Mouse (Mus musculus) thymus, postnatal 25 days (tissue): Measurements from ENCODE around the gene Ibsp.
A peak's percentile ranks its signal among the peaks of the same experiment; 100 is the strongest.

Source experiments
- DNase-seq: peaks from one replicate; pipeline ENCODE4 v3.0.0; 2022

Gene Ibsp

DNA sequence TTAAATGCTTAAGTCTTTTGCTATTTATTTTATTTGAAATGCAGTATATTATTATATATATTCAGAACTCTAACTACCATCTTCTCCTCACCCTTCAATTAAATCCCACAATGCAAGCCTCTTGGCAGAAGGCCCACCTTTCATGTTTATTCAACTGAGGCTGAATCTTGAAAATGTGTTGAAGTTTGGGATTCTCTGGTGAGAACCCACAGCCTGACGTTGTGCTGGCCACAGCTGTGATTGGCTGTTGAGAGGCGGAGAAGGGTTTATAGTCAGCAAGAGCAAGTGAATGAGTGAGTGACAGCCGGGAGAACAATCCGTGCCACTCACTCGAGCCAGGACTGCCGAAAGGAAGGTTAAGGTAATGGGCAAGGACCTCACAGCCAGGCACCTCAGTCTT lies at the start of gene Ibsp:
Gene Ibsp, plus strand, starts transcription at position 178 of the 400 bp plus-strand sequence.
- DNase-seq, result no peak

DNA sequence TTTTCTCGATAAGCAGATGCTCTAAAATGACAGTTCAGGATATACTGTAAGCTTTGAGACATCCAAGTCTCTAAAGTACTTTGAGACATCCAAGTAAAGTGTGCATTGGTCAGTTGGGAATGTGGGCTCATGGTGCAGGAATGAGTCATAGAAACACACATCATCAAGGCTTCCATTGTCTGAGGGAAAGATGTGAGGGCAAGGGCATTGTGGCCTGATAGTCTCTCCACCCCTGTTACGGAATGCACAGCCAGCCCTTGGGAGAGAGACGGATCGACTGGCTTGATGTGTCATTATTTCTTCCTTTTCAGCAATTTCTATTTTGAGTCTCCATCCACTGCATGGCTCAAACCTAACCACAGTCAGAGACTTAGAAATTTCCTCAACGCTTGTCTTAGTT lies 47.2 kb upstream of the Ibsp start:
- DNase-seq, result no peak

DNA sequence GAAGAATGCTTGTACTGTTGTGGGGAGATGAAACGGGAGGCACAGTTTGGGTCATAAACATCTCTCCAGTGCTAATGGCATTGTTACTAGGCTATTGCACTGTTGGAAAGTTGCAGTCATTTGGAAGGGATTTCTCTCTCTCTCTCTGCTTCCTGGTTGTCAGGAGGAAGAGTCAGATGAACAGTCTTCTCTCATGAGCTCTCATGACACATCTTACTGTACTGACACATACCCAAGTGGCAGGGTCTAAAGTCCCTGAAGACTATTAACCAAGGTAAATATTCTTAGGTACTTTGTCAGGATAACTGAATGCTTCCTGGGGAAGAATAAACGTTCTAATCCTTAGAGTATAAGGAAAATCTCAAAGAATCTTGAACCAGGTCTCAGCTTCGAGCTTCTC lies 42.4 kb upstream of the Ibsp start:
- no peak for DNase-seq

DNA sequence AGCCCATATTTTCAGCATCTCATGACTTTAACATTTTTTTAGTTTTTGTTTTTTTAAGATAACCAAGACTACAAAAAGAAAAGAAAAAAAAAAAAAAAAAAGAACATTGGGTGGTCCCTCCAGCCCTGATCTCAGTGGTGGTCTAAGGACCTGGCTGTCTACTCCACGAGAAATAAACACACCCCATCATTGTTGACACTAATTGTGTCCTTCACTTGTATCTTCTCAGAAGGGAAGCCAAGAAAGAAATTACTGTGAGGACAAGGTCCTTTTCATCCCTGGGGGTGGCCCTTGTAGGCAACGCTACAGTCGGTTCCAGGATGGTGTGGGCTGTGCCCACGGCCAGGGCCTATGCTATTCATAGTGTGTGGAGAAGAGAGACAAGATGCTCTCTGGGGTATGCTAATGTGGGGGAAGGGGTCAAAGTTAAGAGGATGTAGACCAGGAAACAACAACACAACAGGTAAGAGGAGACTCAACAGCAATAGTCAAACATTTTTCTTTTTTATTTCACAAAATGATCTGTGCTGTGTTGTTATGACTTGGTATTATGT lies 37.0 kb upstream of the Ibsp start:
- no peak for DNase-seq

DNA sequence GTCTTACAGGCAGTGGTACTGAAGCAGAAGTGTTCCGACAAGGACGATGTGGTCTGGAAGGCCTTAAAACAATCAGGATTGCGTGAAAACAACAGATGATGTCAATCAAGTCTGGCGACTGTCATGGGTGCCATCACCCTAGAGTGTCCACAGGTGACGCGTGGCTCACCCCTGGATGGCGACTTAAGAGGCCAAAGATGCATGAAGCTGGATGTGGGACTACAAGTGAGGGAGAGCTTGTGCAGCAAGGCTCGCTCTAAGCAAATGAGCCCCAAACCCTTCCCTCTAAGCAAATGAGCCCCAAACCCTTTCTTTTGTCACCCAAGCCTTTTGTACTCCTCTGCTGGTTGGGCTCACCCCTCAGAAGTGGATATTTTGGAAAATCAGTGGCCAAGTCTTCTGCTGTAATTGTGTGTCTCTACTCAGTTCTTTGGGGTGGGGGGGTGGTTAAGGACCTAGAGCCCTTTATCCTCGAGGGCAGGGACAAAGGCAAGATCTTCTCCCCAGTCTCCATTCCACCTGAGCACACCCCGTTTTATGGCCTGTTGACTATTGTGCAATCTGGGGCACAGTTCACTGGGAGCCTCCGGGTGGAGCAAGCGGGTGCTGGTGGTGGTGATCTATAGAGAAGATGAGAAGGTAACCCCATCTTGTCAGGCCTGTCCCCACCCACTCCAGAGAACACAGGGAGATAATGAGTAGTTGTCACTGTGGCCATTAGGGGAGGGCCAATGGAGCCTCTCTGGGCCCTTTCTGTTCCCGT lies 35.8 kb upstream of the Ibsp start:
- no peak for DNase-seq

DNA sequence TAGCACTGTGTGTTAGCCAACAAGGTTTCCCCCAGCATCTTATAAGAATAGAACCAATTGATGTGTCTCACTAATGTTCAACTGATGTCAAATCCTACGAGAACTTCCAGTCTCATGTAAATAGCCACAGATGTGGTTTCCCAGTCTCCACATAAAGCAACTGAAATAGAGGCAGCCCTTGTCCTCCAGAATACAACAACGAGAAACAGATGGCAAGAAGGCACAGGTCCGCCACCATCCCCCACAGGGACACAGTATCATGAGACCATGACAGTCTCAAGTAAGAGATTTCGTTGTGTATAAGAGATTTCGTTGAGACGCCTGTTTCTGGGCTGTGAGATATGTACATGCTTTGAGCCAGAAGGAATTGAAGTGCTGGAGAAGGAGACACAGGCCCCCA lies 4.8 kb upstream of the Ibsp start:
- no peak for DNase-seq

DNA sequence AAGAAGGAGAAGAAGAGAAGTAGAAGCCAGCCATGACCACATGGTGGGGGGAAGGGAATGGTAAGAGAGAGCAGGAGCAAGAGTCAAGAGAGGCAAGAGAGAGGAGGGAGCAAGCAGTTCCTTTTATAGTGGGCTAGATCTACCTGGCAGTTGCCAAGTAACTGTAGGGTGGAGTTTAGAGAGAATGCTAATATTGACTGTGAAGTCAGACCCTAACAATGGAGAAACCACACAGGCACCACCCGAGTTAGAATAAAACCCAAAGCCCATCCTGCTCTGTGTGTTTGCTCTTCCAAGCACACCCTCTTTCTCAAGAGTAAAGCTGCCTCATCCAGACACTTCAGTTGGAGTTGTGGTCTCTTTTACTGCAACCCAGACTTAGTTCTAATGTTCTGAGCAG lies 15.1 kb downstream of the Ibsp start:
- DNase-seq, result no peak

DNA sequence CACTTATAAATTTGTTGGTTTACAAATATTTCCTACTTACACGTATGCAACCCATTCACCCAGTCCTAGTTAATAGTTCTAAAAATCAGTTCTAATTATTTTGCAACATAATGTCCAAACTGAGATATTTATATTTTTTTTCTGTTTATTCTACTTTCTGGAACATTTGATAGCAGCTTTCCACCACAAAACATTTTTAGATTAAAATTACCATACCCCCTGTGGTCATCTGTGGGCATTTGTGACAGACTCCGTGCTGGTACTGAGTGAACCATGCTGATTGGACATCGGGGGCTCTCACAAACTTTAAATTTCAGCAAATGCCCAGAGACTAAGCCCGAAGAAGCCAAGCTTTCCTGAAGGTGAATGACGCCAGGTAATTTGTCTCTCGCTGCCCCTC lies 26.1 kb downstream of the Ibsp start, which contains the start of gene Mepe:
Gene Mepe, plus strand, starts transcription at position 301 of the 400 bp plus-strand sequence.
- no peak for DNase-seq

DNA sequence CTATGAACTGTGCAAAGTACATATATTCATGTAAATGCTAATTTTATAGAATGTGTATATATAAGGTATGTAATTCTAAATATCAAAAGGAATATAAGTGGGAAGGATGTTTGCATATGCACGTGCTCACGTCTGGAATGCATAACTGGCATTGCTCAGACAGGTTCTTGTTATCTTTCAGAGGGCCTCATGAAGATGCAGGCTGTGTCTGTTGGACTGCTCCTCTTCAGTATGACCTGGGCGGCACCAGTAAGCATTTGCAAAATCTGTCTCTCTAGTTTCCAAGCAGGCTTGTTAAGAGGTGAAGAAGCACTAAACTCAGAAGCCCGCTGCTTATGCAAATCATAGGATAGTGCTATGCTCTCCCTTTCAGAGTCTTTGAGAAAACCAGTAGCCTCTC lies 27.9 kb downstream of the Ibsp start:
- DNase-seq, result no peak

DNA sequence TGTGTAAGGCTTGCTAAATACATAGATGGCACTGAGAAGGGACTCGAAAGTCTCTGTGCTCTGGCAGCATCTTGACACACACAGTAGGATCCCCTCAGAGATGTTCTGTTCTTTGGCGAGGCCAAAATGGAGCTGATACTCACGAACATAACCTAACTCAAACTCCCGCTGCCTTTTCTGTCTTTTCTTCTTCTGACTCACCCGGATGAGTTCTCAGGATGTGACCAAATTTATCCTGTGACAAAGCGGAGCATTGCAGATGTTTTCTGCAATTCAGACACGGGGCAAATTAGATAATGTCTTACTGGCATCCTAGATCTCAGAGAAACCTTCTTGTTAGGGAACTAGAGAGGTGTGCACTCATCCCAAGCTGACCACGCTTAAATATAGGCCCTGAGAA lies 28.4 kb downstream of the Ibsp start:
- no peak for DNase-seq

DNA sequence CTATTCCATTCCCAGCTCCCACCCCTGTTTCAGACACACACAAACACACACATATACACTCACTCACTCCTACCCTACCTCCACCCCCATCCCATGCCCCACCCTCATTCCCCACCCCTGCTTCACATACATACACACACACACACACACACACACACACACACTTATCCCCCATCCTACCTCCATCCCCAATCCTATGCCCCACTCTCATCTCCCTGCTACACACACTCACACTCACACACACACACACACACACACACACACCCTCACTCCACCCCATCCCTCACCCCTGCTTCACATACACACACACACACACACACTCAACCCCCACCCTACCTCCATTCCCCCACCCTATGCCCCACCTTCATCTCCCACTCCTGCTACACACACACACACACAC lies 28.9 kb downstream of the Ibsp start:
- no peak for DNase-seq

DNA sequence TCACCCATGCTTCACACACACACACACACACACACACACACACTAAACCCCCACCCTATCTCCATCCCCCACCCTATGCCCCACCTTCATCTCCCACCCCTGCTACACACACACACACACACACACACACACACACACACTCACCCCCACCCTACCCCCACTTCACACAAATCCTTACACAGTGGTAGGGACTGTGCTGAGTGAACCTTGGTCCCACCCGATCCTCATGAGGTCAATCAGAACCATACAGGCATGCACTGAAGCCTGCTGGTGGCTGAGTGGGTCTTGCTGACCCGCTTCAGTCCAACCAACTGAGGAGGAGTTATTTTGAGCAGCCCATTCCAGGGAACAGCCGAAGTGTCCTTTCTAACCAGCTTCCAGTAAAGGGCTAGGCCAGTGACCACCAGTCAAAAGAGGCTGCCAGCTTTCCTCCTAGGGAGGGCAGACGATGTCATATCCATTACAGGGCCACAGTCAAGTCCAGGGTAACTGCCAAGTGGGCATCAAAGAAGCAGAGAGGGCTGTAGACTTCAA lies 29.4 kb downstream of the Ibsp start:
- no peak for DNase-seq

DNA sequence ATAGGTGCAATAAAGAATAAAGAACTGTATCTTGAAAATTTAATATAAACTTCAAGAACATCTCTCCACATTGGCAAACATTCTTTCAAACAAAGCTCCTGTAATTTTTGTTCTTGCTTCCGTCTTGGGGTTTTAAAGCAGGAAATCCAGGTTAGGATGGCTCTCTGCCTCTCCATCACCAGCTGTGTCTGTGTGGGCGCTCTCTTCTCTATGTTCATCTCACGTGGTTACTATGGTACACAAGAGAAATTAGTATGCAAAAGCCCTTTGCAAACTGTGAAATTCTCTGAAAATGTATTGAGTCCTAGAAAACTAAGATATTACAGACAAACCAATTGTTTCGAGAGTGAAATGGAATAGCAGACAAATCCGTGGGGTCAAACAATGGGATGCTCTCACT lies 30.4 kb downstream of the Ibsp start:
- no peak for DNase-seq

DNA sequence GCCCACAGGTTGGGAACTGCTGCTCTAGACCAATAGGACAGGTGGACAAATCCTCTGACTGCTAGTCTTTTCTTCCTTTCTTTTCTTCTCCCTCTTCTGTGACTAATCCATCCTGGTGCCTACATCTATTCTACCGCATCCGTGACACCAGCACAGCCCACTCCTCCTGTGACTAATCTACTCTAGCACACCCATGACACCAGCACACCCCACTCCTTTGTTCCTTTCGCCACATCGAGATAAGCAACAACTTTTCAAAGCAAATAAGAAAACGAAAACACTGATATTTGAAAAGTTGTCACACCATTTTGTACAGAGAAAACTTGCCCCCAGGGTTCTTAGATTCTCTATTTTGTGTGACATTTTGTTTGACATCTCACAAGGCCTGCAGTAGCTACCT lies 31.1 kb downstream of the Ibsp start:
- DNase-seq, result no peak

DNA sequence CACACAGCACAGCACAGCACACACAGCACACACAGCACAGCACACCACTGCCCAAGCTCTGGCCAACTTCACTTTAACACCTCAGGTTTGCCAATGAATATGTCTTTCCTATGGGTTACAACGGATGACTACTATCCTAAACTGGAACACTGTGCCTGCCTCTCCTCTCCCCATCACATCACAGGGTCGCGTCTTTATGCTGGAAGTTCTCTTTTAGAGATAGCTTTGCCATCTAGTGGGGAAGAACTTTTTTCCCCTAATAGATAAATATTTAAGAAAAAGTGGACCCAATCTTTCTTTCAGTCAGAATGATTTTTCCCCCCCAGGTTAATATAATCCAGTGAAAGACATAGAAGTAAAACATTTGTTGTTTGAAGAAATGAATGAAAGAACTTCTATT lies 33.3 kb downstream of the Ibsp start:
- DNase-seq, result no peak

DNA sequence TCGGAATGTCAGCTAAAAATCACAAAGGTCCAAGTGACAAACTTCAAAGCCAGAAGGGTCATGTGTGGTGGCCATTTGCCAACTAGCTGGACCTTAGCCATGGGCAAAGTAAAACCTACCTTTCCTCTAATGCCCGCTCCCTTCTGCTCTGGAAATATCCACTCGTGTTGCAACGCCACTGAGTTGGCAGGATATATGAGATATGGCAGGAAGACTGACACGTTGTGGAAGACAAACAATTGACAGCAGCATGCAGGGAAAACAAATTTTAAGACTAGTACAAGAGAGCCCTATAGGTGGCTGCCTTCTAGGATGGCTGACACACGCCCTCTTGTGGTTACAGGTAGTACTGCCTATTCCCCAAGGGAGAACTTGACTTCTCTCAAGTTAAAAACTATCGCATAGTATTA lies 34.3 kb downstream of the Ibsp start:
- peak; percentile 8 for DNase-seq

DNA sequence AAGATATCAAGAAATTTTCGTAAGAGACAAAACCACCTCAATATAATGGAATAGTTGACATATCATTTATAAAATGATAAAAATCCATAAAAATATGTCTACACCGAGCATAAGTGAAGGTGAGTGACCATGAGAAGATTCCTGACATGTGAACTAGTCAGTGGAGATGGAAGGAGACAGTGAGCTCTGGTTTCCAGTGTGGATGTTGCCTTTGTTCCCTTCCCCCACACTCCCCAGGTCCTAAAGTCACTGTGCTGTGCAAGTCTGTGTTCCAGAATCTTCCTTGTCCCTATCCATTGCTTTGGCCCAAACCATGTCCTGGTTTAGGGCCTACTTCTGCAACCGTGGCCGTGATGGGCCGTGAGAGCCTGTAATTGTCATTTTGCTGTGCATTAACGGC lies 34.7 kb downstream of the Ibsp start:
- DNase-seq, result no peak

DNA sequence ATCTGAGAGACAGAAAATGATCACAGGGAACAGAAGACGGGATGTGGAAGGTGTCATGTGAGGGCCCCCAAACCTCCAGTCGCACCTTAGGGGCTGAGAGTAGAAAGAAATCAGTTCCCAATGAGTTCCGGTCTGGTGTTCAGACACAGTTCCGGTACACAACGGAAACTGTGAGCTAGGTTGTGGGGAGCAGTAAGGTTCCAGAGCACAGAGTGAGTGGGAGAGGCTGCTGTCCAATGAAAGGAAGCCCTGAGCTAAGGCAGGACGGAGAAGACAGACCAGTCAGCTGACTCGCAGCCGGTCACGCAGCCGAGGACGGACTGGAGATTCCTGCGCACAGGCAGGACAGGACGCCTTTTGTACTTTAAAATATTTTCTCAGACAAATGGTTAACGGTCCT lies 35.5 kb downstream of the Ibsp start:
- no peak for DNase-seq

DNA sequence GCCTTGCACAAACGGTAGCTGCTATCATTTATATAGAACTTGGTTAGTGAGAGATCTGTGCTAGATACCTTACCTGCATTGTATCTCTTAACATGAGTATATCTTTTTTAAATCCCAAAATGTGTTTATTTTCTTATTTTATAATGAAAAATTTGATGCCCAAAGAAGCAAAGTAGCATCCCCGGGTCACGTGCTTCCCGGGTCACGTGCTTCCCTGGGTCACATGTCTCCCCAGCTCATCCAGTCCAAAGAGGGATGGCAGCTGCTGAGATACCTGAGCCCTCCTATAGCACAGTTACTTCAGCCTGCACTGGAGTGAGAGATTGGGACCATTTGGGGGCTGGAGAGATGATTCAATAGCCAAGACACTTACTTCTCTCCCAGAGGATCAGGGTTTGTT lies 37.0 kb downstream of the Ibsp start:
- DNase-seq, result no peak

DNA sequence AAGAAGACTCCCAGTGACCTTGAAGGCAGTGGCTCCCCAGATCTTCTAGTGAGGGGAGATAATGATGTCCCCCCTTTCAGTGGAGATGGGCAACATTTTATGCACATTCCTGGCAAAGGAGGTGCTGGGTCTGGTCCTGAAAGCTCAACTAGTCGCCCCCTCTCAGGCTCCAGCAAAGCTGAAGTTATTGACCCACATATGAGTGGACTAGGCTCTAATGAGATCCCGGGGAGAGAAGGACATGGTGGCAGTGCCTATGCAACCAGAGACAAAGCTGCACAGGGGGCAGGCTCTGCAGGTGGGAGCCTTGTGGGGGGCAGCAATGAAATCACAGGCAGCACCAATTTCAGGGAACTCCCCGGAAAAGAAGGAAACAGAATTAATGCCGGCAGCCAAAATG lies 38.5 kb downstream of the Ibsp start:
- no peak for DNase-seq

DNA sequence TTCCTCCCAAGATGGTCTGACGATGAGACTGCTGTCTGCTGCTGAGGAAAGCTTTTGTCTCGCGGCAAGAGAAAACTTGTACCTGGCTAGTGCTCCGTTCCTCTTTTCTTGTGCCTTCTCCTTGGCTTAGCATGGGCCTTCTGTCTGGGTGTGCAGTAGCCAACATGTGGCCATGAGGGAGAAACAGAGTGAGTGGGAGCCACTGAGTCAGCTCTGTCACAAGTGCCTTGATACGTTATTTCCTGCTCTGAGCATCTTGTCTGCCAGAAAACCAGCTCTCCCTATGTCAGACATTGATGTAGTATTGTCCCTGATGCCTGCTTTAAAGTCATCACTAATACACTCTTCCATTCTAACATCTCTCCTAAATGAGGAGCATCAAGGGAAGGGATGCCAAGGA lies 40.0 kb downstream of the Ibsp start:
- DNase-seq, result no peak

DNA sequence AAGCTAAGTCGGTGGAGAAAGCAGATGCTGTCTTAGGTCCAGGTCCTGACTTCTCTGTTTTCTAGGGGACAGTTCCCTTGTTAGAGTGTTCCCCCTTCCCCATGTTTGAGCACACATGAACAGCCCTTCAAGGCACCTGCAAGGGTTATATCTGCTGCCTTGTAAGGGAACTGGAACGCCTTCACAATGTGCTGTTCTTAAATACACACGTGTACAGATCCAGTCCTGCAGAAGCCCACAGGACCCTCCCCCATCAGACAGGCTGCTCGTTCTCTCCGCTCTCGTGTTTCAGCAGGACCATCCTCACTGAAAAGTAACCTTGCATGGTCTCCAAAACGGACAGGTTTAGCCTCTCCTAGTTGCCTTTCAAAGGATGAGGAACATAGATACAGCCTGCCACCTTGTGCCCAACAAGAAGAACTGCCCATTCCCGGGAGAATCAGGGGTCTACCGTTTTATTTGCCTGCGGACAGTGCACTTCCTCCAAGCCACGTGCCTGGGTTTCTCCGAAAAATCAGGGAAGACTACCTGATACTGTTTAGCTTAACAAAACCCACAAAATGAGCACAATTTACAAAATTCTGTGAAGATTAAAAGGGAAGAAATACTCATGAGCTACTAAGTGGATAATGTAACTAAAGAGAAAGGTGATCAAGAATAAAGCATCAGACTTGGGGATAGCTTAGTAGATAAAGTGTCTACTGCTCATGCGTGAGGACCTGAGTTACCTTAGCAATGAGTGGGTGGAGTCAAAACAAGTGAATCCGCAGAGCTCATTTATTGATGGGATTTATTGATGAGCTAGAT lies 40.9 kb downstream of the Ibsp start:
- DNase-seq, result no peak

DNA sequence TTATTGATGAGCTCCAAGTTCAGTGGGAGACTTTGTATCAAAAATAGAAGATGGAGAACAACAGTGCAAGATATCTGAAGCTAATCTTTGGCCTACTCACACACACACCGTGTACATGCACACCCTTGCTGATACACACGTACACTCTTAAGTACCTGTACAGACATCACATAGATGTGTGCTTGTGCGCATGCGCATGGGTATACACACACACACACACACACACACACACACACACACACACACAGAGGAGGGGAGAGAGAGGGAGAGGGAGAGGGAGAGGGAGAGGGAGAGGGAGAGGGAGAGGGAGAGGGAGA lies 41.5 kb downstream of the Ibsp start:
- no peak for DNase-seq

DNA sequence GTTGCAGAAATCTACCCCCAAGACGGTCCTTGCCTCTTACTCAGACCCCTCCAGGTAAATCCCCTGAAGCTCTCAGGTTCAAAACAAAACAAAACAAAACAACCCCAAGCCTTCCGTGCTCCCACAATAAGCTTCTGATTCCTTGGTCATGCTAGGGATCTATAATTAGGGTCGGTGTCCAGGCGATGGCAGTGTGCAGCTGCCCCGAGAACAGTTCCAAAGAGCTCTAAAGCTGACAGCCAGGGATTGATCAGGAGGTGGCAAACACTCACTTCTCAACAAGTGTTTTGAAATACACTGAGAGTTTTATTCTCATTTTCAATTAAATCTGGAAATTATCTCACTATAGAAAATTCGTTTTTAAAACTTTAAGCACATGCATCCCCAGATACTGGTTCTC lies 43.9 kb downstream of the Ibsp start:
- no peak for DNase-seq
